Mouse (Mus musculus) retina, postnatal 7 days (tissue): ENCODE measurements around the gene Zfp715.
"Not testable (repeated sequence)": the region's sequence is repeated elsewhere in the genome, so short reads cannot be mapped to it uniquely, and the experiment has no call there.

Source experiments
- DNase-seq: peaks from one replicate; pipeline ENCODE4 v3.0.0-alpha.2; 2012; ENCODE audit warnings: low read depth, low spot score

Gene Zfp715

GRCm38 (mm10) chr7:43313013-43313428, at the start of gene Zfp715:
Zfp715 (minus strand) TSS chr7:43313294.
- peak; percentile 90 for DNase-seq

GRCm38 (mm10) chr7:43362021-43362420, 48.9 kb upstream of the Zfp715 start:
- no peak for DNase-seq

- no peak for DNase-seq
These were observed 48.3 kb upstream of the Zfp715 start for GRCm38 (mm10) chr7:43361442-43361841.

- no peak for DNase-seq
These were observed 45.5 kb upstream of the Zfp715 start for GRCm38 (mm10) chr7:43358556-43358955.

GRCm38 (mm10) chr7:43354893-43355835, 42.1 kb upstream of the Zfp715 start:
- no peak for DNase-seq

GRCm38 (mm10) chr7:43353758-43354157, 40.7 kb upstream of the Zfp715 start:
- no peak for DNase-seq

- DNase-seq: no peak
These were observed 40.0 kb upstream of the Zfp715 start for GRCm38 (mm10) chr7:43353118-43353517.

GRCm38 (mm10) chr7:43351154-43351553, 38.1 kb upstream of the Zfp715 start, which contains the start of gene Siglecf:
Siglecf (plus strand) TSS chr7:43351341.
- no peak for DNase-seq

GRCm38 (mm10) chr7:43349623-43350022, 36.5 kb upstream of the Zfp715 start:
- DNase-seq: not testable (repeated sequence)

- no peak for DNase-seq
These were observed 33.5 kb upstream of the Zfp715 start for GRCm38 (mm10) chr7:43346571-43346970.

GRCm38 (mm10) chr7:43346148-43346547, 33.1 kb upstream of the Zfp715 start:
- no peak for DNase-seq

GRCm38 (mm10) chr7:43344491-43344890, 31.4 kb upstream of the Zfp715 start:
- DNase-seq: no peak

- DNase-seq: no peak
These were observed 30.9 kb upstream of the Zfp715 start for GRCm38 (mm10) chr7:43344020-43344419.

- DNase-seq: no peak
These were observed 30.1 kb upstream of the Zfp715 start for GRCm38 (mm10) chr7:43343191-43343590.

GRCm38 (mm10) chr7:43340771-43341170, 27.7 kb upstream of the Zfp715 start:
- no peak for DNase-seq

- DNase-seq: no peak
These were observed 20.8 kb upstream of the Zfp715 start for GRCm38 (mm10) chr7:43333899-43334298.

- no peak for DNase-seq
These were observed 20.1 kb upstream of the Zfp715 start for GRCm38 (mm10) chr7:43333203-43333602.

GRCm38 (mm10) chr7:43328101-43328500, 15.0 kb upstream of the Zfp715 start:
- no peak for DNase-seq

GRCm38 (mm10) chr7:43326223-43326780, 13.2 kb upstream of the Zfp715 start:
- DNase-seq: no peak

GRCm38 (mm10) chr7:43312386-43313012, 595 bp downstream of the Zfp715 start:
- DNase-seq: no peak

- DNase-seq: no peak
These were observed 1.5 kb downstream of the Zfp715 start for GRCm38 (mm10) chr7:43311632-43312031.

GRCm38 (mm10) chr7:43309069-43309468, 4.0 kb downstream of the Zfp715 start:
- no peak for DNase-seq
